Mouse (Mus musculus): ENCODE results near the gene Bcl2l2.
A peak's percentile ranks its signal among the peaks of the same experiment; 100 is the strongest.

The Bcl2l2 gene

GRCm38 (mm10) chr14:54893651-54894181 is 10.5 kb downstream of the Bcl2l2 start:
- DNase-seq (ENCODE audit: low spot score): peak; percentile 99

DNA sequence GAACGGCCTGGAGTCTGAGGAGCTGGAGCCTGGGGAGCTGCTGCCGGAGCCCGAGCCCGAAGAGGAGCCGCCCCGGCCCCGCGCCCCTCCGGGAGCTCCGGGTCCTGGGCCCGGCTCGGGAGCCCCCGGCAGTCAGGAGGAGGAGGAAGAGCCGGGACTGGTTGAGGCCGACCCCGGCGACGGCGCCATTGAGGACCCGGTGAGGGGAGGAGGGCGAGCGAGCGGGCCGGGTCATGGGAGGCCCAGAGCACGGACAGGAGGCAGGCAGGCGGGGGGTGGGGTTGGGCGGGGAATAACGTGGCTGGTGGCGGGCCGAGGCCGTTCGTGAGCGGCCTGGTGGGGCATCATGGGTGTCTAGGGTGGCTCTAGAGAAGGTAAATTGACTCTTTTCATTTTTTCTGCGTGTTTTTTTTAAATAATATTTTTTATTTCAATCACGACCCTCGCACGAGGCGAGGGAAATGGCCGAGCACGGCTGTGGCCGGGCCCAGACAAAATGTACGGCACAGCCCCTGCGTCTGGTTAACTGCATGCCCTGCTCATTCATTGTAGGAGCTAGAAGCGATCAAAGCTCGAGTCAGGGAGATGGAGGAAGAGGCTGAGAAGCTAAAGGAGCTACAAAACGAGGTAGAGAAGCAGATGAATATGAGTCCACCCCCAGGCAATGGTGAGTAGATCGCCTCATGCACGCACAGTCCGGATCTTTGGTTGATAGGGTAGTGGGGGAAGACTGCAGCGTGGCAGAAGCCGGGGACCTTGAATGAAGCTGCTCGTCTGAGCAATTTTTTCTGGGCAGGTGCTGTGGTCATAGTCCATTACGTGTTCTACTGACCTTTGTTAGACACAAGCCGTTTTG is 11.3 kb downstream of the Bcl2l2 start:
- peak; percentile 53 for DNase-seq (ENCODE audit: low spot score)

DNA sequence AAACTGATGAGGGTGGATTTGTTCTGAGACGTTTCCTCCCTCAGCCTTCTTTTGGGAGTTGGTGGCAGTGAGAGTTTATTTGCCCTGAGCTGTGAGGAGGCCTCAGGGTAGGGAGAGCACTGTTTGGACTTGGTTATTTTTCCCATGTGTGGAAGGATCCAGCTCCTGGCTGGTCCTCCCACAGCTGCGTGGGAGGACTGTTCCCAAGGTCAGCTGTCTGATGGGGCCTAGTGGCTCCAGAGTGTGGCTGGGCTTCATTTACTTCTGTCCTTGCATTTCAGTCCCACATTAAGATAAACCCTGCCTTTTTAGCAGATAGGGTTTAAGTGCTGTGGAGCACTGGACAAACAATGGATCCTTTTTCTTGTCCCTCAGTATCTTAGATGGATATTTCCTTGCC is 14.3 kb downstream of the Bcl2l2 start:
- no peak for DNase-seq (ENCODE audit: low spot score)

- peak; percentile 88 for DNase-seq (ENCODE audit: low spot score)
Observed at GRCm38 (mm10) chr14:54900383-54900782, 17.2 kb downstream of the Bcl2l2 start.

- DNase-seq (ENCODE audit: low spot score): no peak
Observed at GRCm38 (mm10) chr14:54903641-54904040, 20.5 kb downstream of the Bcl2l2 start.

- peak; percentile 18 for DNase-seq (ENCODE audit: low spot score)
Observed at GRCm38 (mm10) chr14:54908682-54909081, 25.5 kb downstream of the Bcl2l2 start.

DNA sequence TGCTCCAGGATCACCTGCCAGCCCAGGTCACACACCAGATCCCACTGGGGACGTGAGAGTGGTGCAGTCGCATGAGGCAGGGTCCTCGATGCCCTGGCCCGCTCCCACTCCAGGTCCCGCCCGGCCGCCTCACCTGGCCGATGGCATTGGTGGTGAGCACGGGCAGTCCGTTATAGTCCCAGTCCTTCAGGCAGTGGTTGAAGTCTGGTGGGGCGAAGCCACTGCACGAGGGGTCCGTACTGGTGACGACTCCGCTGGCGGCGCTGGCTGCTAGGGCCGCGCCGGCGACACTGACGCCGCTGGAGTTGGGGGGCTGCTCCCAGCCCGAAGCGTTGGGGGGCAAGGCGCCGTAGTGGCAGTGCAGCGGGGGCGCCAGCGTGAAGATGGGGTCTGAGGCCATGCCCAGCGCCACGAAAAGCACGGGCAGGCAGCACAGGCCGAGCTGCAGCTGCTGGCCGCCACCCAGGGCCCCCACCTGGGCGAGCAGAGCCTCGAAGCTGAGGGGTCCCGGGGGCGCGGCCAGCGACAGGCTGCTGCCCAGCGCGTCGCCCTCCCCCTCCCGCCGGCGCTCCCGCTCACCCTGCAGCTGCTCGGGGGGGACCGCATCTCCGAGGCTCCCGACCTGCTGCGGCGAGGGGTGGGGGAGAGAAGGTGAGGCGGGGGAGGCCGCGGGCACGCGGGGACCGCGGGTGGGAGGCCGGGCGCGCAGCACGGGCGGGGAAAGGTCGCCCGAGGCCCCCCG is 29.1 kb downstream of the Bcl2l2 start:
- no peak for DNase-seq (ENCODE audit: low spot score)

DNA sequence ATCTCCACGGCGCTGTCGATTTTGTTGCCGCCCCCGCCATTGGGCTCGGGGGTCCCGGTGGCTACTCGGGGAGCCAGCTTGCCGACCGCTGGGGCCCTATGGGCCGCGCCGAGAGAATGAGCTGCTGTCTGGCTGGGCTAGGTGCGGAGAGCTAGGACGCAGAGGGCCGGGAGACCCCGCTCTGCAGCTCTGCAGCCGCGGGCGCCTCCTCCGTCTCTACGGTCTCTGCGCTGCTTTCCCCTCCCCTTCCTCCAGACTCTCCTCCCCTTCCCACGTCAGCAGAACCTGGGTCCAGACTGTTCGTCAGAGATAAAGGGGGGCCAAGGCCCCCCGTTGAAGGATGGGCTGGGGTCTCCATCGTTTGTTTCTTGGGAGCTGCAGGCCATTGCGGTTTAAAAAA is 29.7 kb downstream of the Bcl2l2 start, which contains the start of gene Slc22a17:
TSS of gene Slc22a17 (minus strand) at position 247 of the 400 bp plus-strand sequence.
- peak; percentile 66 for DNase-seq (ENCODE audit: low spot score)

GRCm38 (mm10) chr14:54913343-54913742 is 30.2 kb downstream of the Bcl2l2 start:
- no peak for DNase-seq (ENCODE audit: low spot score)

GRCm38 (mm10) chr14:54920076-54920685 is 37.0 kb downstream of the Bcl2l2 start:
- DNase-seq (ENCODE audit: low spot score): no peak

DNA sequence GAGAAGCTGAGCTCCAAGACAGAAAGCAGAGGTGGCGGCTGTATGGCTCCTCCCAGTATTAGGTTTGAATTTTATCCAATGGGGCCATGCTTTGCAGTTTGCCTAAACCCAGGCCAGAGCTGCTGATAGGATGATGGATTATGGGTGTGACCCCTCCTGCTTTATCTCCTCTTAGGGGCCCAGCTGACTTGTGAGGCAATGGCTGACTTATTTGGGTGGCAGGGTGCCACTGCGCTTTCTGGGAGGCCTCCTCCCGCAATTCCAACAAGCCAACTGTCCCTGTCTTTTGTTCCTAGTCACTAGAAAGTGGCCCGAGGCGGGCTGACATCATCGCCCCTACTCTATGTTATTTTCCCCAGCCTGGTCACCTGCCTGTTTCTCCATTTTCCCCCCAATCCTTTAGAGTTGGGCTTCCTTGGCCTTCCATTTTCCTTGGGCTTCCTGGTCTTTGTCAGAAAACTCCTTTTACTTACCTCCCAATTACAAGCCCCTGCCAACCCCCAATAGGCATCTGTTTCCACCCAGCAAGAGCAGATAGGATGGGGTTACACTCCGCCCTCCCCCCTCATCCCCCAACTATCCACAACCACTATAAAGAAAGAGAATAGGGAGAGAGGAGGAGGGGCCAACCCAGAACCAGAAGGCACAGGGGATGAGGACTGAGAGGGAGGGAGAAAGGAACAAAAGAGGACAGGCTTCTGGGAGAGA is 41.6 kb downstream of the Bcl2l2 start:
- DNase-seq (ENCODE audit: low spot score): peak; percentile 26

GRCm38 (mm10) chr14:54925349-54926342 is 42.5 kb downstream of the Bcl2l2 start, which contains the start of gene Efs:
TSS of gene Efs (minus strand) at chr14:54926126.
- peak; percentile 24 for DNase-seq (ENCODE audit: low spot score)

DNA sequence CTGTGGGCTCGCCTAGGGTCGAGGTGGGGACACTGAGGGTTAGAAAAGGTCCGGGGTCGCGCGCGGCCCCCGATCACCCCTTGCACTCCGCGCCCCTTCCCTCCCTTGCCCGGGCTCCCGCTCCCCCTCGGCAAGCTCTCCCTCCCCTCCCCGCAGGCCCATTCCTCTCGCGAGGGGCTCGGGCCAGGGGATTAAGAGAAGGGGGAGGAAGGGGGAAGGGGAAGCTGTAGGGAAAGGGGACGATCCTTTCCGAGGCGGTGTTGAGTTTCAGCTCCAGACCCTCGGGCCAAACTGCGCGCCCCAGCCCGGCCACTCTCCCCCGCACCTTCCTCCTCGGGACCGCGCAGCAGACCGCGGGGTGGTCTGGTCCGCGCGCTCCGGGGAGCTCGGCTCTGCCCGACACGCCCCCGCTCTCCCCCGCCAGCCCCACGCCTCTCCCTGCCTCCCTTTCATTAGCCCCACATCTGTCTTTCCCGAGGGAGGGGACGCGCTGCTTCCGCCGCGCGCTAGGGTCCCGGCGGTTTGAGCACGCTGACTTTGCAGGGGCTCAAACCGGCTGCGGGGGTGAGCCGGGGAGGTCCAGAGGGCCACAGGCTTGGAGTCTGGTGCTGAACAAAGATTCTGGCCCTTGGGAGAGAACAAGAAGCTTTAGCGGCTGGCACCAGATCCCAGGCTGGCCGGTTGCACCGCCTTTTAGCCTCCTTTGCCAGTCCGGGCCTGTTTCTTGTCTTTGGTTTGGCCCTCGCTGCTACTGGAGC is 43.4 kb downstream of the Bcl2l2 start:
- DNase-seq (ENCODE audit: low spot score): peak; percentile 21

GRCm38 (mm10) chr14:54927296-54927695 is 44.1 kb downstream of the Bcl2l2 start:
- no peak for DNase-seq (ENCODE audit: low spot score)

GRCm38 (mm10) chr14:54929801-54930200 is 46.6 kb downstream of the Bcl2l2 start:
- DNase-seq (ENCODE audit: low spot score): no peak

DNA sequence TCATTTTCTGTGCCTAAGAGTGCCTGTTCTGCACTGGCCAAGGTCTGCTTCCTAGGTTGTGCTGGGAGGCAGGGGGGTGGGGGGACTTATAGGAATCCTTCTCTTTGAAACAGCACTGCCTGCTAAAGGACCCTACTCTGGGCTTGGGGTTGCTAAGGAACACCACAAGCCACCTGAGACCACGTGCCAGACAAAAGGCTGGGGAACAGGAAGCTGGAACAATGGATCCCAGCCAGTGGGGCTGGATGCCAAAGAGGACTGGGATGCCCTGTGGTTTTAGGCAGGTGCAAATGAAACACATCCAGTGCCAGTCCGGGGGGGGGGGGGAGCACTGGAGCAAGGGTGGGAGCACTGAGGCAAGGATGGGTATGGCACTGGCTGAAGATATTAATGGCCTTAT is 47.3 kb downstream of the Bcl2l2 start:
- peak; percentile 23 for DNase-seq (ENCODE audit: low spot score)

- DNase-seq (ENCODE audit: low spot score): no peak
Observed at GRCm38 (mm10) chr14:54932645-54933150, 49.5 kb downstream of the Bcl2l2 start, which contains the start of gene Il25. TSS of gene Il25 (plus strand) at chr14:54932695.

GRCm38 (mm10) chr14:54935904-54936830 is 53.0 kb downstream of the Bcl2l2 start, which contains the start of gene Cmtm5:
TSS of gene Cmtm5 (plus strand) at chr14:54936261.
- DNase-seq (ENCODE audit: low spot score): no peak

Data from lung, postnatal 25 days (tissue).